Mouse (Mus musculus) cerebellum, adult 8-10 months (tissue): ENCODE data around the gene Smim5.
"Not testable (repeated sequence)": the region's sequence is repeated elsewhere in the genome, so short reads cannot be mapped to it uniquely, and the experiment has no call there.

ENCODE experiments used
- DNase-seq: peaks from one replicate; pipeline ENCODE4 v3.0.0; 2022

The Smim5 gene

DNA sequence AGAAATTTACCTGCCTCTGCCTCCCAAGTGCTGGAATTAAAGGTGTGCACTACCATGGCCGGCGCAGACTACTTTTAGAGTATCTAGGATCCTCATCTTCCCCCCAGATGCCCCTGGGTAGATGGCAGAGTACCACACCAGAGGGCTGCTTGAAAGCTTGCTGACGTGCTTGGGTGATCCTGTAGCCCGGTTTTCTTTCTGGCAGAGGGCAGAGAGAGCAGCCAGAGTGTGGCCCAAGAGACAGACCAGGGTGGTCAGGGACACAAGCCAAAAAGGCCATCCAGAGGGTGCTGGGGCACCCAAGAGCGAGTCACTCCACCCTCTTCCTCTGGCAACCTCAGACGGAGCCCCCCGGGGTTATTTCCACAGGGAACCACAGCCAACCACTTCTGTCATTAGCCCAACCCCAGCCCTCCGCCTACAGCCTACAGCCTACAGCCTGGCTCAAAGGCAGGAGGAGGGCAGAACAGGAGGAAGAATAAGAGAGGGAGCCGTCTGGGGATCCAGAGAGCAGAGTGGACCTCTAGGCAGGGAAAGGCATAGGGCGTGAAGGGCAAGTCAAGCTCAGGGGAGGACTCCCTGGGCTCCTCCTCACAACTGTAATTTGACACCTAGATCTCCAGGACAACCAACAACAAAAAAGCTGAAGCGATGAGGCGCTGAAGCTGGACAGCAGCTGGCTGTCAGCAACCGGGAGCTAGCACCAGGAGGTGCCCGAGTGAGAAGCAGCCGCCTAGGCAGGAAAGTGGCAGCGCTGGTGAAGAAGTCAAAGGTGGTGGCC, at the start of gene Smim5:
Gene Smim5, plus strand, starts transcription at position 481 of the 781 bp plus-strand sequence.
- no peak for DNase-seq

DNA sequence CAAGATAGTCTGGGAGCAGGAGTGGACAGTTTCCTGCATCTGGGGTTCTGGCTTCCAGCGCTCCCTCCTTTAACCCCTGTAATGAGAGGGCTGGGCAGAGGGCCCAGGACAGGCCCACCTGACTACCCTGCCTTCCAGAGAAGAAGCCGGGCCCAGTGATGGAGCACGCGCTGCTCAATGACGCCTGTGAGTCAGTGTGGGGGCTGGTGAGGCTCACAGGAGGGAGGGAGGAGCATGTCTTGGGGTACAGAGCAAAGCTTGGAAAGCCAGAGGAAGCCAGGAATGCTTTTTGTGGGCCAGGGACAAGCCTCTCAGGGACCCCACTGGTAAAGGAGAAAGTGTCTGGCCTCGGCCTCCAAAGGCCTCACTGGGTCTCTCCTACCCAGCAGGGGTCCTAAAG, 45.1 kb upstream of the Smim5 start:
- no peak for DNase-seq

DNA sequence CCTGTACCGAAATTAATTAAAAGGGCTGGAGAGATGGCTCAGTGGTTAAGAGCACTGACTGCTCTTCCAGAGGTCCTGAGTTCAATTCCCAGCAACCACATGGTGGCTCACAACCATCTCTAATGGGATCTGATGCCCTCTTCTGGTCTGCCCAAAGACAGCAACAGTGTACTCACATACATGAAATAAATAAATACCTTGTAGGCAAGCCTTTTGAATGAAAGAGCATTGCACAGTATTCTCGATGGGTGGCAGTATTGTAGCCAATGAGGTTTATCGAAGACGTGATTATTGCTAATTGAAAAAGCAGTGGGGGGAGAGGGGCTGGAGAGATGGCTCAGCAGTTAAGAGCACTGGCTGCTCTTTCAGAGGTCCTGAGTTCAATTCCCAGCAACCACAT, 42.6 kb upstream of the Smim5 start:
- DNase-seq: not testable (repeated sequence)

DNA sequence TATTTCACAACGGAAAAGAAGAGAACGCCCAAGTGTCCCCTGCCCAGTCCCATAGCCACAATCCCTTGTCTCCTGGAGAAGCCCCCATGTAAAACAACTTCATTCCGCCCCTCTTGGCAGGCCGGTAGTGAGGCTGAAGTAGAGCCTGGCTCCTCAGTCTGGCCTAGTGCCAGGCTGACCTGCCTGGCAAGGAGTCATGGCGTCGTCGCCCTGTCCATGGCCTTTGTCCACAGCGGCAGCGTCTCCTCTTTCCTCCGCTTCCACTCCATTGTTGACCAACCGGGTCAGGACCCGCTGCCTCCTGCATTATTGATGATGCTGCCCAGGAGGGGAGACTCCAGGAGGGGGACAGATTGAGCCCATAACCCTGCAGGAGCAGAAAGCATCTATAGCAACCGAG, 41.8 kb upstream of the Smim5 start:
- no peak for DNase-seq

DNA sequence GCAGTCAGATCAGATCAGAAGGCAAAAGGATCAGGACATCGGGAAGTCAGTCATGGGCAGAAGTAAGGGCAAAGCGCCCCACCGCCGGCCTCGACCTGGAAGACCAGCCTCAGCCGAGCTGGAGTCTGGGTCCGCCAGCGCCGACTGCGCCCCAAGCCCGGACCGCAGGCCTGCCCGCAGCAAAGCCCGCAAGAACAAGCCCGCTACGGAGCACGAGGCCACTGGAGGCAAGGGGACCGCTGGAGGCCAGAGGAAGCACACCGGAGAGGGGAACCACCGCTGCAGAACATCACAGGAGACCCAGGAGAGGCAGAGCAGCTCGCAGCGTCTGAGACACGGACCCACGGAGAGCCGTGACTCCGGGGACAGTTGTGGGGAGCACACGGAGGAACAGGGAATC, 41.4 kb upstream of the Smim5 start, which contains the start of gene Myo15b:
Gene Myo15b, plus strand, starts transcription at position 53 of the 400 bp plus-strand sequence.
- no peak for DNase-seq

DNA sequence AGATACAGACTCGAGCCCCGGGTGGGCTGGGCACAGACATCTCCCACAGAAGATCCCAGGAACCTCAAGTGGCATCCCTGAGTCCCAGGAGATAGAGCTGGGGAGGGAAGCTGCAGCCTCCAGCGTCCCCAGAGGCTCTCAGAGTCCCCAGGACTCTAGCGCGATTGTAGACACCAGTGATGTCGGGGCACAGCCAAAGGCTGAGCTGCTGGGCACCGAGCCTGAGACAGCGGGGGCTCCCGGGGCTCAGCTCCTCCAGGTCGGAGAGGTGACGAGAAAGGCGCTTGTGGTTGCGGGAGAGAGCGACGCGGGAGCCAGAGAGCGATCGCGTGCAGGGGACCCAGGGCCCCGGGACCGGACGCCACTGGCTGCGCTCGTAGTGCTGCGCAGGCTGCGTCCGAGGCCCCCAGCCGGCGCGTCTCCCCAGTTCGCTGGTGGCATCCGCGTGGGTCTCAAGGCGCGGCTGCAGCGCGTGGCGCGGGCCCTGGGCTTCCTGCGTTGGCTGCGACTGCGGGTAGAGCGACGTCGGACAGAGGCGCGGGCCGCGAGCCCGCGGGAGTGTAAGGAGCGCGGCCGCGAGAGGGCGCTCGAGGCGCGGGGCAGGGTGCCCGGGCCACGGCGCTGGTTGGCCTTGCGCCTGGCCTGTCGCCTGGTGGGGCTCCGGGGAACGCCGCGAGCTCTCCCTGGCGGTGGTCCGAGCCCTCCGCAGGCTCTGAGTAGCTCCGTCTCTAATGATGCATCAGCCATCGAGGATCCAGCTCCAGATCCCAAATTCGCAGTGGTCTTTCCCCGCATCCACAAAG, 40.4 kb upstream of the Smim5 start:
- peak; percentile 57 for DNase-seq

DNA sequence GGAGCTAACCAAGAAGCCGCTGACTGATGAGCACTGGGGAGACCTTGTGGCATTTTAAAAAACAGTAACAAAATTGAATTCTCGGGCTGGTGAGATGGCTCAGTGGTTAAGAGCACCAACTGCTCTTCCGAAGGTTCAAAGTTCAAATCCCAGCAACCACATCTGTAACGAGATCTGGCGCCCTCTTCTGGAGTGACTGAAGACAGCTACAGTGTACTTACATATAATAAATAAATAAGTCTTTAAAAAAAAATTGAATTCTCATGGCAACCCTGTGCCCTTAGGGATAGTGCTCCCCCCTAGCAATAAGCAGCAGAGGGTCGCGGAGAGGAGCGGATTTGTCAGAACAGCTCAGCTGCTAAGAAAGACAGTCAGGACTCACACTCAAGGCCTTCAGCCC, 35.9 kb upstream of the Smim5 start:
- no peak for DNase-seq

DNA sequence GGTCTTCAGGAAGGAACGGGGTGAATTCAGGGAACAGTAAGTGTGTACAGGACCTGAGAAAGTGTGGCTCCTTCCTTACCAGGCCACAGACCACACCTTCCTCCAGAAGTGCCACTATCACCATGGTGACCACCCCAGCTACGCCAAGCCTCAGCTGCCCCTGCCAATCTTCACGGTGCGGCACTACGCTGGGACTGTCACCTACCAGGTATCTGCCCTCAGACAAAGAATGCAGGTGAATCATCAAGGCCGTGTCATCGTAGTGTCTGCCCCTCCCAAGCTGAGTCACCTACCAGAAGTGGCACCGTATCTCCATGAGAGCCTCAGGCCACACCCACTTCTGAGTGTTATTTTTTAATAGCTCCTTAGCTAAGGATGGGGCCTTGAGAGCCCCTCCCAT, 30.4 kb upstream of the Smim5 start:
- DNase-seq: no peak

DNA sequence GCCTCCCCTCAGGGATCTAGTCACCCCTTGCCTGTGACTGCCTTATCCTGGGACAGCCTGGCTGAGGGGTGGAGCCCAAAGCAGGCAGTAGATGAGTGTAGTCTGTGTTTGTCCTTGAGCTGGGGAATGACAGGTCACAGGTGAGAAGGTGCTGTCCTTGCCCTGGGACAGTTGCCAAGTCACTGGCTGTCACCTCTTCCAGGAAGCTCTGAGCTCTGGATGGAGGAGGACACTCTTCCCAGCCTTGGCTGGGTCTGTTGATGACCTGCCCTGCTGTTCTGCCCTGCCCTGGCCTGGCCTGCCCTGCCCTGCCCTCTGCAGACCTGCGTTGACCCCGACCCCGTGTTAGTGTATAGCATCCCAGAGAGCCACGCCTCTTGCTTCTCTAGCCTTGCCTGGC, 27.3 kb upstream of the Smim5 start:
- no peak for DNase-seq

DNA sequence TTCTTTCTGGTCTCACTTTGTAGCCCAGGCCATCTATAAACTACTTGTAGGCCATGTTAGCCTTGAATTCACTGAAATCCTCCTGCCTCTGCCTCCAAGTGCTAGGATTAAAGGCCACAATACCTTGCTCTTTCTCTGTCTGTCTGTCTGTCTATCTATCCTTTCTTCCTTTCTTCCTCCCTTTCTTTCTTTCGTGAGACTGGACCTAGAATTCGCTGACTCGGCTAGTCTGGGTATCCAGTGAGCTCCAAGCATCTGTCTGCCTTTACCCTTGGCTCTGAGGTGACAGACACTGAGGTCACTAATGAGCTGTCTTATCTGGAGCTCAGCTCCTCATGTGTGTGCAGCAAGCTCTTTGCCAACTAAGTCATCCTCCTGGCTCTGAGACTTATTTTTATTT, 23.8 kb upstream of the Smim5 start:
- no peak for DNase-seq

DNA sequence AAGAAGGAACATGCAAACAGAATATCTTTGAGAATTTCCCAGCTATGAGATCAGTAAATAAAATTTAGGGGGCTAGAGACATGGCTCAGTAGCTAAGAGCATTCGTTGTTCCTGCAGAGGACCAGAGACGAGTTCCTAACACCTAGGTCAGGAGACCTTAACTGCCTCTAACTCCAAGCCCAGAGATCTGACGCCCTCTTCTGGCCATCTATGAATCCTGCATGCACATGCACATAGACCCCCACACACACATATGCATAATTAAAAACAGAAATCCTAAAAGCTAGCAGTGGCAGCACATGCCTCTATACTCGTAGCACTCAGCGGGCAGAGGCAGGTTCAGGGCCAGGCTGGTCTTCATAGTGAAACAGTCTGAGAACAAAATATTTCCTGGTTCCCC, 23.3 kb upstream of the Smim5 start:
- no peak for DNase-seq

DNA sequence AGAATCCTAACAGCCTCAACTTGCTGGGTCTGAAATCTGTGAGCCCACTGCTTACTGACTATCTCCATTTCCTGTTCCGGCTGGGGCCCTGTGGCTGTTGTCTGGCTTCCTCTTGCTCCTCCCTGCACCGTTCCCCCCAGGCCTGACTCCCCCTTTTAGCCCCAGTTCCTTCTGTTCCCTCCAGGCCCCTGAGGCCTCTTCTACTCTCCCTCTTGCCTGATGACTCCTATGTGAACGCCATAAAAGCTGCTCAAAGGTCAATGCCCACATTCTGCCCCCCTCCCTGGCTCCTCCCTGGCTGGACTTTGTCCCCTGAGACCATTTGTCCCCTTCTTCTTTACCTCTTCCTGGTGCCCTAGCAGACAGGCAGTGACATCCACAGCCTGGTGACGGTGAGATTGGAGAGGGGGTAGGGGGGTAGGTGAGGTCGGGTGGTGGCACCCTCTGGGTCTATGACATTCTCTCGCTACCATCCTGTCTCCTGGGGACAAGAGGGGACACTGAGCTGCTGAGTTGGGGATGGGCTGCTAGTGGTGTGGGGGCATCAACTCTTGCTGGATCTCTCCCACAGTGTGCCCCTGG, 22.5 kb upstream of the Smim5 start:
- DNase-seq: no peak

DNA sequence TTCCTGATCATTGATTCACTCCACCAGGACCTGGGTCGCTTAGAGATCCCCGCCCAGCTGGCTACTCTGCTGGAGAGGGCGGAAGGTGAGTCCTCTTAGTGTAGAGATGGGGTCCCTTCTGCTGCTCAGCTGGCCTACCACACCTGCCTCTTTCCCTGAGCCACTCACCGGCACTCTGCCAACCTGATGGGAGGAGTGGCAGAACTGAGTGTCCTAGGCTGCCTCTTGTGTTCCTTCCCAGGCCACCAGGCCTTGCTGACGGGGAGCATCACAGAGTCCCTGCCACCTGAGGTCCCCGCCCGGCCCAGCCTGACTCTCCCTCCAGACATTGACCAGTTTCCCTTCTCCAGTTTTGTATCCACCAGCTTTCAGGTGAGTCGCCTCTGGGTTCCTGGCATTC, 21.7 kb upstream of the Smim5 start:
- no peak for DNase-seq

DNA sequence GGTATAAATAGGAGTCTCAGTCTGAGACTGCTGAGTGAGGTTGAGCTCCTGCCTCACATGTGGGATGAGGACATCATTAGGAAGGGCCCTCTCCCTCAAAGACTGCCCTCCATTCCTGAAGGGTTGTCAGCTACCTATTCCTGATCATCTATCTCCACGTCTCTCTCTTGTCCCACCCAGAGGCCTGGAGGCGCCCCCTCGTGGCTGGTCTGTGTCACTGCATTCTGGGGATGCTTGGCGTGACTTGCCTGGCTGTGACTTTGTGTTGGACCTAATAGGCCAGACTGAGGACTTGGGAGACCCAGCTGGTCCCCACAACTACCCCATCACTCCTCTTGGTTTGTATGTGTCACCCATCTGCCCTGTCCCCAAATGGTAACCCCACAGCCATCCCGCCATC, 18.8 kb upstream of the Smim5 start:
- DNase-seq: no peak

DNA sequence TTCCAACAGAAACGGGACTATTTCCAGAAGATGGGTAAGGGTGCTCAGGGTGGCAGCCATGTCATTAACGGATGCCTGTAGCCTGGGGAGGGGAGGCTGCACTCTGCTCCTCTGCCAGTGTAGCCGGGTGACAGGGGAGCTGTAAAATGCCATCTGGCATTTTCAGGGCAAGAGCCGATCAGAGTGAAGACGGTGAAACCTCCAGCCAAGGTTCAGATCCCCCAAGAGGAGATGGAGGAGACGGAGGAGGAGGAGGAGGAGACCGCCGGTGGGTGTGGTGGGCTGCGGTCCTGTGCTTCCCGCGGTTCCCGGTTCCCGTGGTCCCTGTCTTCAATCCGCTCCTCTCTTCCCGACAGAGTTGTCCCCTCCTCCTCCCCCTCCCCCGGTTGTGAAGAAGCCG, 16.5 kb upstream of the Smim5 start:
- no peak for DNase-seq

DNA sequence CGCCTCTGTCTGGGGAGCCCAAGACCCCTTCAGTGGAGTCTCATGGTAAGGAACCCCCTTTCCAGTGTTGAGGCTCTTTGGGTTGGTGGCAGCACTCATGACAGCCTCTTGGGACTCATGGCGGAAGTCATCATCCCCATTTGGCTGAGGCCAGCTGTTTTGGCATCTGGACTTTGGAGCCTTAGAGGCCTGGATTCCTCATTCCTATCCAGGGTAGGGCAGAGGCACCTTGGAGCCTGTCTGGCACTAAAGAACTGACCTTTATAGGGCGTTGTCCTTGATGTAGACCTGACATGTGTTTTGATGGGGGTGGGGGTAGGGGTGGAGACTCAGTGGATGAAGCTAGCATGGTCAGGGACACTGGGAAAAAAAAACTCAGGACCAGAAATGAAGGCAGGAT, 15.4 kb upstream of the Smim5 start:
- DNase-seq: no peak

DNA sequence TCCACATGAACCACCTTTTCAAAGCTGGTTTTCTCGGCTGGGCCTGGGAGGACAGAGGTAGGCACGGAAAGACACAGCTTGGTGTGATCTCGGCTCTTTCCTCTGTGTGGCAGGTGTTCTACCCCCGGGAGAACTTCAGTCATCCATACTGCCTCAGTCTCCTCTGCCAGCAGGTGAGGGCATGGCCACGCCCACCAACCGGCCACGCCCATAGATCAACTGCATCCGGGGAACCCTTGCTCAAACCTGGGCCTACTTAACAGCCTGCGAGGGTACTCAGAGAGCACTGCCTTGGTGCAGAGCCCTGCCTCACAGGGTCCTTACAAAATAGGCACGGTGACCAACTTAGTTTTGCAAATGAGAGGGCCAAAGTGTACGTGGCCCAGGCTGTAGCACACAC, 14.5 kb upstream of the Smim5 start:
- no peak for DNase-seq

DNA sequence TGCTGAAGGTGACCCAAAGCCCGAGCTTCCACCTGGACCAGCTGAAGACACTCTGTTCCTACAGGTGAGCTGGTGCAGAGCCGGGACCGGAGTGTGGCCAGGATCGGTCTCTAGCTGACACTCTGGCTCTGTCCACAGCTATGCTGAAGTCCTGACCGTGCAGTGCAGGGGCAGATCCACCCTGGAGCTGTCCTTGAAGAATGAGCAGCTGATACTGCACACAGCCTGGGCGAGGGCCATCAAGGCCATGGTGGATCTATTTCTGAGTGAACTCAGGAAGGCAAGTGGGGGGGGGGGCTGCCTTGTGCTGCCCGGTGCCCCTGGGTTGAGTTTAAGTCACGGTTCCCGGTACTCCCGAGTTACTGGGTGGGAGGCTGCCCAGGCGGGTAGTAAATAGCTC, 13.3 kb upstream of the Smim5 start:
- DNase-seq: no peak

DNA sequence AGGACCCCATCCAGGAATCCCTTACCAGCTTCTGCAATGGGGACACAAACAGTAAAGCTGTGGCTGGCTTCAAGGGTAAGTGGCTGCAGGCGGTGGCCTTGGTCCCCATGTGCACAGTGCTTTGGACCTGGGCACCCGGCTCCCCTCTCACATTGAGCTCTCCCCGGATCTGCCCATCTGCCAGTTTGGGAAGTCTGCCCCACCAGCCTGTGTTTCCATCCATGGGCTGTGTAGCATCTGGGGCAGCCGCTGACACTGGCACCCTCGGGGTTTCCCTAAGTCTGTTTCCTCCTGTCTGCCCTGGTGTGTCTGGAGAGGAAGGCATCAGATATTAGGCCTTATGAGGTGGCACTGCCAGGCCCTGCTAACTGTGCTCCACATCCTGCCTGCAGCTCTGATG, 11.7 kb upstream of the Smim5 start:
- DNase-seq: no peak

DNA sequence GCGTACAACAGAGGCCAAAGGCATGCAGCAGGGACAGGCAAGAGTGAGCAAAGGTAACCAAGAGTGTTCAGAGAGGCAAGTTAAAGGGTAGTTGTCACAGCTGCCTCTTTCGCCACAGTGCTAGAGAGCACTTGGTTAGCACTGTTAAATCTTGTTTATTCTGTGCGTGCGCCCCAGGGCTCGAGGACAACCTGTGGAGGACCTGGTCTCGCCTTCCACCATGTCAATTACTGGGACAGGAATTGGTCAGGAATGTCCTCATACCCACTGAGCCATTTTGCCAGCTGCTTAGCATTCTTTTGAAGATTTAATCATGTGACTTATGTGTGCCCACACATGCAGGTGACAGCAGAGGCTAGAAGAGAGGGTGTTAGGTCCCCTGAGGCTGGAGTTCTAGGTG, 10.6 kb upstream of the Smim5 start:
- DNase-seq: no peak

DNA sequence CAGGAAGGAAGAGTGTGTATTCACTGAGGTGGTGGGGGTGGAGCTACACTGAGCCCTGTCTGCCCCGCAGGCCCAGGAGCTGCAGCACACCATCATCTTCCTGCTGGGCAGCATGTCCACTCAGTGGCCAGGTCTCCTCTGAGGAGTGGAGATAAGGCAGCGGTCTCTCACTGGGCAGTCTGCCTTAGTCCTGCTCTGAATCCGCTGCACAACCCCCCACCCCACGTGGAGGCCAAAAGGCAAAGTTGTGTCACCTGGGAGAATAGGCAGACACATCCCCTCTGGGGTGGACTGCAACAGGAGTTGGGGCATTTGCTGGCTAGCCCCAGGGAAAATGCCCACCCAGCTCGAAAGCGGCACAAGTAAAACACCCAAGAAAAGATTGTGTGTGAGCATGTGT, 7.6 kb upstream of the Smim5 start:
- no peak for DNase-seq

DNA sequence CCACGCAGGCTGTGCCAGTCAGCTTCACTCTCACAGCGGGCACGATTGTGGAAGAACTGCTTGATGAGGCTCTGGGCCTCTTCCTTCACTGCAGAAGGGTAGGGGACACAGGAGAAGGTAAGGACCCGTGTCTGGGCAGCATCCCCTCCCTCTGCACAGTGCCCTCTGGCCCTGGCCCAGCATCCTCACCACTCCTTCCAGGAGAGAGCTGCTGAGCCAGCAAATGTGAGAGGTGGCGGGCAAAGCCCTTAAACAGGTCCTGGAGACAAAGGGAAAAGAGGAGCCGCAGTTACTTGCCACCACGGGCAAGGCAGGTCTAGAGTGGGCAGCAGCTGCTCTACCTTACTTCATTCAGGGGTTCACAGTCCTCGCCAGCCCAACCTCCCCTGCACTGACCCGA, 6.7 kb upstream of the Smim5 start:
- DNase-seq: no peak

DNA sequence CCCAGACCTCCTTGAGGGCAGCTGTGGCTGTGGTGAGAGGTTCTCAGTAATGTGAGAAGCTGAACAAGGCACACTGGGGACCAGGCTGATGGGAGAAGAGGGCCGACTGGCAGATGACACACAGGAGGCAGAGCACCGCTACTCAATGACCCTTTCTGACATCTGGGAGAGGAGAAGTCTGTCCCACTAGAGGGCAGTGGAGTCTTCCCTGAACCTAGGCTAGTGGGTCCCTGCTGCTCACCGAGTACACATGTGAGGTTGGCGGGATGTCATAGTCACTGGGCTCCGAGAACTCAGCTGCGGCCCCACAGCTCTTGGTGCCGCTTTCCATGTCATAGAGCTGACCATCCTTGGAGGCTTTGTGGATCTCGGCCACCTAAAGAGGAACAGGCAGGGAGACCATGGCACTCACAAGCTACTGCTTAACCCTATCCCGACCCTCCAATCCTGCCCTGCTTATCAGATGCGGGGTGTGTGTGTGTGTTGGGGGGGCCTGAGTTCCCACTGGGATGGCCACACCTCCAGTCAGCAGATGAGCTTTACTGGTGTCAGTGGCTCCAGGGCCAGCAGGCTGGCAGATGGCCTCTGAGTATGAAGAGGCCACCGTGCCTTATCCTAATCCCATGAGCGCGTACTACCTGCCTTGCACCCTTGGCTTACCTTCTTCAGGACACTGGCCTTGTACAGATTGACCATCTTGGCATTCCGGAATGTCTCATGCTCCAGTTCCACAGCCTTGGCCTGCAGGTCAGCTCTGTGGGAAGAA, 4.8 kb upstream of the Smim5 start:
- DNase-seq: peak; percentile 13
